Mouse (Mus musculus): ENCODE measurements around the gene Epha10. TPM values are rescaled to one million over a fixed set of nuclear protein-coding genes. Genes with fewer than 3 reads are reported as not detected.

Gene Epha10
- 0.06 TPM in 1 of 2 replicates, not detected in the other for polyA plus RNA-seq (2012; rRNA removed)

DNA sequence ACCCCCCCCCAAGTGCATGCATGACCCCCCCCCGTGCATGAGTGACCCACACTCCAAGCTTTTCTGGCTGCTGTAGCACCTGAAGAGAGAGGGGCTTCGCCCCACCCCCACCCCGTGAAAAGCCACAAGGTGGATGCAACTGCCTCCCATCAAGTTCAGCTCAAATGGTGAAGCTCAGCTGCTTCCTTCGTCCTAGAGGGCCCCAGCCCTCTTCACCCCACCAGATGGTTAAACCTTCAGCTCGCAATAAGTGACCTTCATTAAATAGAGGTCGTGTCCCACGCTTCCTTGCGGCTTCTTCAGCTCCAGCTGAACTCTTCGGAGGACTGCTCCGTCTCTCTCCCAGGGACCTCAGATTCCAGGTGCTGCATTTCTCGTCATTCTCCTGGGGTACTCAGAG, at the start of gene Epha10:
Epha10 (plus strand) TSS at position 301 of the 400 bp plus-strand sequence.

GRCm38 (mm10) chr4:124850261-124850913, 30.3 kb upstream of the Epha10 start, which contains the start of gene Yrdc:
Yrdc (plus strand) TSS chr4:124850679.

GRCm38 (mm10) chr4:124850933-124851658, 29.6 kb upstream of the Epha10 start, which contains the start of gene 1110065P20Rik:
1110065P20Rik (minus strand) TSS chr4:124851196.

DNA sequence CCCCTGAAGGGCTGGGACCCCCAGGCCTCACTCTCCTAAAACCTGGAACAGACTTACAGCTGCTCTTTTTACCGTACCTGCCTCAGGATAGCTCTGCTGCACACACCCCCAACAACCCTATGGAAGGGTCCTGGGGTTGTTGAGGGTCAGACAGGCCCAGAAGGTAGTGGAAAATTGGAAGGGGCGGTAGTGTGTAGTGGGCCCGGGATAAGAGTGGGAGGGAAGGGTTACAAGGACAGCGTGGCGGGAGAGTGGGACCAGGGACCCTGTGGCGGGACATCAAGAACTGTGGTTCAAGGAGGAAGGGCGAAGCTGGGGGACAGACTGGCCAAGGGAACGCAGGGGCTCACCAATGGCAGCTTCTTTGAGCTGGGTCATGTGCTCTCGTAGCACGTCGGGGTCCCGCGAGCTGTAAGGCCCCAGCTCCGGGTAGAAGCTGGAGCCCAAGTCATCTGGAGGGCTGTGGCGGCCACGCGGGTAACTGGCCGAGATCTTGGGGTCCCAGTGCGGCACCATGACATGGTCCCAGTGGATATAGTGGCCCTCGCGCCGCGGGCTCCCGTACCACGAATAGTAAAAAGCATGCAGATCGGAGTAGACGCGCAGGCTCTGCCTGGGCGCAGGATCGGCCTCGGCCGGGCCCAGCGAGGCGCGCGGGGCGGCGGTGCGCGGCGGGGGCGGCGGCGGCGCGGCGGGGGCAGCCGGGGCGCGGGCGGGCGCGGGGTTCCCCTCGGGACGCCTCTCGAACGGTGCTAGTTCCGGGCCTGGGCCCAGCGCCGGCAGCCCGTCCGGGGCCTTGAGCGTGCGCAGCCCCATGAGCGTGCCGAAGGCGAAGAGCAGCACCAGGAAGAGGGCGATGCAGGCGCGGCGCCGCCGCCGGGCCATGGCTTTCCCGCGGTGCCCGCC, 19.2 kb upstream of the Epha10 start, which contains the start of gene Maneal:
Maneal (minus strand) TSS at position 889 of the 906 bp plus-strand sequence.

DNA sequence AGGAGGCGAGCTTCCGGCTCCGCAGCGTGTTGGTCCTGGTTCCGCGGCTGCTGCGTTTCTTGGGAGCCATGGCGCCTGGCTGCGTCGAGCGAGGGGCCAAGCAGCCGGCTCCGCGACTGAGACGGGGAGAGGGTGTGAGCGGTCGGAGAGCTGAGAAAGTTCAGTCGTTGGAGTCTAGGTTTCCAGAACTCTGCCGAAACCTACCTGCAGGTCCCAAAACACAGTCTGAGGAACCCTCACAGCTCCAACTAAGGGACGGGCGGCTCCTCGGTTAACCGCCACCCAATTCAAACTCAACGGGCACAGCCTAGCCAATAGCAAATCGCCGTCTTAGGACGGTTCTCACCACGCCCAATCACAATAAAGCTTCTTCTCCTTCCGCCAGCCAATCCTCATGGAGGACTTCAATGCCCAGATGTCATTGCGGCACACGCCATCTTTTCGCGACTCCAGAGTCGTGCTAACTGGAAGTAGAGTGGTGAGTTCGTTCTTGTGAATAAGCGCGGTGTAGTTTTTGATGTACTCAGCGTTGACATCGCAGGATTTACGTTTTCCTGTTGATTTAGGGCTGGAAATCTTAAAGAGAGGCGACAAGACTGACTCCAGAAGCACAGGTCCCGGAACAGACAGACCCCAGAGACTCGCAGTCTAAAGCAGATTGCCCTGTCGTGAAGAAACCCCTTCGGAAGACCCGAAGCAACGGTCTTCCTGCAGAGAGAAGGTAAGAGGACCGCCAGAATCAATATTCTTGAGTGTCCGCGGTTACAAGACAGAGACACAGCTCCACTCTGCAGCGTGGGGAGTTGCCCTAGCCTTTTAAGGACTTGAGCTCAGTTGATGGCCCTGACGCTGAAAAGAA, 56.1 kb downstream of the Epha10 start, which contains the start of gene 9930104L06Rik:
9930104L06Rik (plus strand) TSS at position 436 of the 859 bp plus-strand sequence.

DNA sequence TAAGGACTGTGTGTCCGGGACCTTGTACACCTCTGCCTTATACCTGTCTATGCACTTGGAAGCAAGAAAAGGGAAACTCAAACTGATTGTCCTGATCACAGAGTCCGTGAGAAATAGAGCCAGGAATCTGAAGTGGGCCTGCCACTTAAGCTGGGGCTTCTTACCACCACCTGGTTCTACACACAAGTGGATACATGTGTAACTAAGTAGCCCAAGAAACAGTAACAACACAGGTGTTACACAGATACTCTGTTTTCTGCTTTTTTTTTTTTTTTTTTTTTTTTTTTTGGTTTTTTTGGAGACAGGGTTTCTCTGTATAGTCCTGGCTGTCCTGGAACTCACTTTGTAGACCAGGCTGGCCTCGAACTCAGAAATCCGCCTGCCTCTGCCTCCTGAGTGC, 58.5 kb downstream of the Epha10 start, which contains the start of gene Cdca8:
Cdca8 (minus strand) TSS at position 101 of the 400 bp plus-strand sequence.

Other genes starting within 250 kb of the Epha10 start
- 0.17 and 0.45 TPM in 2 replicates for gene Pou3f1, start 224.1 kb upstream of the Epha10 start, polyA plus RNA-seq (2012; rRNA removed)
- gene Utp11, start 187.3 kb upstream of the Epha10 start, polyA plus RNA-seq (2012; rRNA removed), result 4.1 and 5.3 TPM in 2 replicates
- gene Fhl3, start 180.2 kb upstream of the Epha10 start, polyA plus RNA-seq (2012; rRNA removed), result 12.4 and 13.7 TPM in 2 replicates
- 7.4 and 8.9 TPM in 2 replicates for gene Sf3a3, start 166.1 kb upstream of the Epha10 start, polyA plus RNA-seq (2012; rRNA removed)
- gene Inpp5b, start 139.0 kb upstream of the Epha10 start, polyA plus RNA-seq (2012; rRNA removed), result 15.3 and 17.7 TPM in 2 replicates
- gene Mtf1, start 78.8 kb upstream of the Epha10 start, polyA plus RNA-seq (2012; rRNA removed), result 7.2 and 8.0 TPM in 2 replicates
- 35.8 and 36.2 TPM in 2 replicates for gene Yrdc, start 30.2 kb upstream of the Epha10 start, polyA plus RNA-seq (2012; rRNA removed)
- gene 1110065P20Rik, start 29.7 kb upstream of the Epha10 start, polyA plus RNA-seq (2012; rRNA removed), result 51.9 and 63.5 TPM in 2 replicates
- 0.57 and 0.60 TPM in 2 replicates for gene Maneal, start 18.7 kb upstream of the Epha10 start, polyA plus RNA-seq (2012; rRNA removed)
- 9.9 and 11.3 TPM in 2 replicates for gene 9930104L06Rik, start 56.1 kb downstream of the Epha10 start, polyA plus RNA-seq (2012; rRNA removed)
- 16.3 and 16.6 TPM in 2 replicates for gene Cdca8, start 58.4 kb downstream of the Epha10 start, polyA plus RNA-seq (2012; rRNA removed)
- 3.4 and 4.2 TPM in 2 replicates for gene Rspo1, start 105.5 kb downstream of the Epha10 start, polyA plus RNA-seq (2012; rRNA removed)
- gene Gnl2, start 135.7 kb downstream of the Epha10 start, polyA plus RNA-seq (2012; rRNA removed), result 8.3 and 9.2 TPM in 2 replicates
- gene Dnali1, start 184.8 kb downstream of the Epha10 start, polyA plus RNA-seq (2012; rRNA removed), result 0.05 and 0.09 TPM in 2 replicates
- gene Snip1, start 185.8 kb downstream of the Epha10 start, polyA plus RNA-seq (2012; rRNA removed), result 7.1 and 8.4 TPM in 2 replicates
- 8.8 and 9.2 TPM in 2 replicates for gene Meaf6, start 204.2 kb downstream of the Epha10 start, polyA plus RNA-seq (2012; rRNA removed)
- 21.1 and 21.5 TPM in 2 replicates for gene Zc3h12a, start 246.9 kb downstream of the Epha10 start, polyA plus RNA-seq (2012; rRNA removed)

Data from colon, adult 2 months (tissue).